Comparison of ENCODE assay signal across 10 mouse cellular contexts in genomic region chr7:25417597-25417996, GRCm38 (mm10). TPM values are rescaled to one million over a fixed set of nuclear protein-coding genes. Genes with fewer than 3 reads are reported as not detected.
DNase-seq lines count a peak whose midpoint lies in the region; ATAC-seq and TF ChIP-seq lines count a peak whose summit lies in the region.
"Had no signal": no experiment of that assay in that cellular context is flagged by ENCODE, and none has a peak within 500 bp of the region (broad histone marks: within the 10 kb centered on the region; RNA-seq: fewer than 3 reads in every experiment).

No protein-coding gene starts in this region.

- no peak for TF ChIP-seq POLR2A in cerebellum, adult 2 months (IDR thresholded peaks at IDR 0.05; ENCODE audit: borderline replicate concordance, insufficient read depth, low read length)

- no peak overlapping the region for H3K4me2 ChIP-seq in midbrain, embryonic 11.5 days
- H3K4me2 ChIP-seq in midbrain, embryonic 16.5 days (ENCODE audit: low read length): no peak overlapping the region

- H3K4me3 ChIP-seq in cerebellum, adult 2 months (replicated peaks; ENCODE audit: insufficient read depth, low read depth, low read length): no peak overlapping the region
- H3K4me3 ChIP-seq in midbrain, embryonic 11.5 days (ENCODE audit: low read depth, low read length): no peak overlapping the region
- no peak overlapping the region for H3K4me3 ChIP-seq in midbrain, embryonic 16.5 days (ENCODE audit: low read depth, low read length)
- H3K4me3 ChIP-seq: myocyte had no signal

- H3K27me3 ChIP-seq in cerebellum, adult 2 months (ENCODE audit: control insufficient read depth, insufficient read depth, low read length): no peaks in the 10 kb centered on the region
- H3K27me3 ChIP-seq in midbrain, embryonic 11.5 days (ENCODE audit: control insufficient read depth, insufficient read depth, low read length): no peaks in the 10 kb centered on the region
- no peaks in the 10 kb centered on the region for H3K27me3 ChIP-seq in midbrain, embryonic 16.5 days (ENCODE audit: control insufficient read depth, insufficient read depth, low read depth, low read length)
- no peaks in the 10 kb centered on the region for H3K27me3 ChIP-seq in splenic B cell, adult 2 months (ENCODE audit: control insufficient read depth, insufficient read depth, low read length, poor library complexity, severe bottlenecking)

- H3K9me3 ChIP-seq in midbrain, embryonic 11.5 days (ENCODE audit: control insufficient read depth, low read length): no peaks in the 10 kb centered on the region
- no peaks in the 10 kb centered on the region for H3K9me3 ChIP-seq in midbrain, embryonic 16.5 days (replicated peaks; ENCODE audit: control insufficient read depth, low read length, poor library complexity, severe bottlenecking)

- 85% methylated on average over 1 of the region's 1 CpGs for WGBS in cerebellum, adult 2 months
- 74% methylated on average over 1 of the region's 1 CpGs for WGBS in midbrain, embryonic 11.5 days
- 68% methylated on average over 1 of the region's 1 CpGs for WGBS in midbrain, embryonic 16.5 days

- H3K36me3 ChIP-seq in midbrain, embryonic 11.5 days (ENCODE audit: control insufficient read depth, insufficient read depth, low read length): no peaks in the 10 kb centered on the region
- H3K36me3 ChIP-seq in midbrain, embryonic 16.5 days (ENCODE audit: control insufficient read depth, insufficient read depth, low read length): no peaks in the 10 kb centered on the region
- H3K36me3 ChIP-seq in splenic B cell, adult 2 months (ENCODE audit: control insufficient read depth, insufficient read depth, low read length, poor library complexity, severe bottlenecking): no peaks in the 10 kb centered on the region

- no peak for ATAC-seq in midbrain, embryonic 11.5 days (ENCODE audit: low FRiP score)
- ATAC-seq in midbrain, embryonic 16.5 days: no peak
- ATAC-seq in megakaryocyte-erythroid progenitor cell, adult 5-6 weeks (replicated peaks; ENCODE audit: low FRiP score, low TSS enrichment, poor library complexity, severe bottlenecking): no peak

- peak; percentile 46; the same call in 1 of the 2 replicates for TF ChIP-seq CTCF in cerebellum, adult 2 months (IDR thresholded peaks at IDR 0.05; ENCODE audit: borderline replicate concordance, insufficient read depth, low read depth, low read length)

- no peak for DNase-seq in cerebellum, adult 2 months
- DNase-seq in cerebellum, adult 11 months: no peak
- peak; percentile 86 for DNase-seq in midbrain, embryonic 11.5 days (ENCODE audit: low spot score, missing footprints)
- peak; percentile 42 for DNase-seq in embryo, embryonic 11 days
- DNase-seq in splenic B cell, adult 2 months (ENCODE audit: low read depth, low spot score): peak; percentile 77
- no peak for DNase-seq in layer of hippocampus, adult 8-10 months (ENCODE audit: low spot score in 2 of 2)

- no peaks in the 10 kb centered on the region; the same call in 1 of the 2 replicates for H3K4me1 ChIP-seq in cerebellum, adult 2 months (ENCODE audit: control insufficient read depth, insufficient read depth, low read length)
- H3K4me1 ChIP-seq in midbrain, embryonic 11.5 days (ENCODE audit: control insufficient read depth, insufficient read depth, low read length): no peaks in the 10 kb centered on the region
- H3K4me1 ChIP-seq in midbrain, embryonic 16.5 days (ENCODE audit: control insufficient read depth, insufficient read depth, low read length): no peaks in the 10 kb centered on the region

- no peak overlapping the region for H3K9ac ChIP-seq in midbrain, embryonic 11.5 days (ENCODE audit: low read length)
- H3K9ac ChIP-seq in midbrain, embryonic 16.5 days (ENCODE audit: low read depth, low read length): no peak overlapping the region

- H3K27ac ChIP-seq in cerebellum, adult 2 months (ENCODE audit: insufficient read depth, low read length): no peak overlapping the region
- H3K27ac ChIP-seq in midbrain, embryonic 11.5 days (ENCODE audit: low read depth, low read length): no peak overlapping the region
- H3K27ac ChIP-seq in midbrain, embryonic 16.5 days (ENCODE audit: low read length): no peak overlapping the region

RNA-seq across cellular contexts. Expression of gene Cxcl17, which starts 4.9 kb away (rescaled TPM):
- not detected in 2 replicates for polyA plus RNA-seq in cerebellum, adult 2 months (2012; rRNA removed)
- 0.18 and 0.22 TPM in 2 replicates for polyA plus RNA-seq in midbrain, embryonic 11.5 days (2014; fragmentation: Nextera tagmentation; extraction: Ambion mirVana)
- 0.48 and 1.0 TPM in 2 replicates for polyA plus RNA-seq in midbrain, embryonic 16.5 days (2015; fragmentation: Nextera tagmentation; extraction: Ambion mirVana)
- not detected for total RNA-seq in layer of hippocampus, adult 8-10 months (2022)
- not detected in 2 replicates for total RNA-seq in megakaryocyte-erythroid progenitor cell, adult 5-6 weeks (2014; fragmentation: Nextera tagmentation)
- total RNA-seq in megakaryocyte-erythroid progenitor cell, adult 5-6 weeks (2017): not detected in 2 replicates

RNA-seq across cellular contexts. Expression of gene Lipe, which starts 19.1 kb away (rescaled TPM):
- polyA plus RNA-seq in cerebellum, adult 2 months (2012; rRNA removed): 12.1 and 12.3 TPM in 2 replicates
- polyA plus RNA-seq in midbrain, embryonic 11.5 days (2014; fragmentation: Nextera tagmentation; extraction: Ambion mirVana): 1.7 and 2.3 TPM in 2 replicates
- 9.8 and 12.5 TPM in 2 replicates for polyA plus RNA-seq in midbrain, embryonic 16.5 days (2015; fragmentation: Nextera tagmentation; extraction: Ambion mirVana)
- total RNA-seq in layer of hippocampus, adult 8-10 months (2022): 10 to 100 TPM in 1 of 4 experiments, 1 to 10 TPM in 3; 7.1 to 10.3 (median 9.0) TPM
- total RNA-seq in megakaryocyte-erythroid progenitor cell, adult 5-6 weeks (2014; fragmentation: Nextera tagmentation): 7.1 and 12.6 TPM in 2 replicates
- 4.5 and 6.4 TPM in 2 replicates for total RNA-seq in megakaryocyte-erythroid progenitor cell, adult 5-6 weeks (2017)

RNA-seq across cellular contexts. Expression of gene Cnfn, which starts 48.1 kb away (rescaled TPM):
- 0.59 TPM in 1 of 2 replicates, not detected in the other for polyA plus RNA-seq in cerebellum, adult 2 months (2012; rRNA removed)
- not detected in 2 replicates for polyA plus RNA-seq in midbrain, embryonic 11.5 days (2014; fragmentation: Nextera tagmentation; extraction: Ambion mirVana)
- not detected in 2 replicates for polyA plus RNA-seq in midbrain, embryonic 16.5 days (2015; fragmentation: Nextera tagmentation; extraction: Ambion mirVana)
- total RNA-seq in layer of hippocampus, adult 8-10 months (2022): under 1 TPM in 1 of 4 experiments, not detected in 3; 0.73 TPM
- not detected in 2 replicates for total RNA-seq in megakaryocyte-erythroid progenitor cell, adult 5-6 weeks (2014; fragmentation: Nextera tagmentation)
- not detected in 2 replicates for total RNA-seq in megakaryocyte-erythroid progenitor cell, adult 5-6 weeks (2017)
- polyA plus RNA-seq: large intestine, adult 2 months; myocyte had no signal

RNA-seq across cellular contexts. Expression of gene Ceacam1, which starts 59.8 kb away (rescaled TPM):
- 3.5 and 4.1 TPM in 2 replicates for polyA plus RNA-seq in cerebellum, adult 2 months (2012; rRNA removed)
- 0.45 and 0.54 TPM in 2 replicates for polyA plus RNA-seq in midbrain, embryonic 11.5 days (2014; fragmentation: Nextera tagmentation; extraction: Ambion mirVana)
- 0.42 and 0.87 TPM in 2 replicates for polyA plus RNA-seq in midbrain, embryonic 16.5 days (2015; fragmentation: Nextera tagmentation; extraction: Ambion mirVana)
- 1 to 10 TPM; 2.3 to 5.1 (median 2.8) TPM for total RNA-seq in layer of hippocampus, adult 8-10 months (2022)
- 6.6 and 6.8 TPM in 2 replicates for total RNA-seq in megakaryocyte-erythroid progenitor cell, adult 5-6 weeks (2014; fragmentation: Nextera tagmentation)
- total RNA-seq in megakaryocyte-erythroid progenitor cell, adult 5-6 weeks (2017): 1.3 and 6.4 TPM in 2 replicates
- polyA plus RNA-seq: myocyte had no signal

Comparison
In these comparisons a context has a peak if more than half of its experiments do, and no peak if none do; other contexts are left out.
1. DNase-seq: peak in midbrain, embryonic 11.5 days (single experiment), embryo, embryonic 11 days (single experiment) and splenic B cell, adult 2 months (single experiment); none in cerebellum, adult 2 months (0 of 2), cerebellum, adult 11 months (single experiment) and layer of hippocampus, adult 8-10 months (0 of 2).